Mouse (Mus musculus) cerebellum, adult 2 months (tissue): Measurements from ENCODE around the gene 4930402H24Rik.

ENCODE experiments used
- CTCF ChIP-seq: fragments of 200-500 bp; IDR thresholded peaks from 2 replicates; pipeline ENCODE4 v1.5.1; 2011; ENCODE audit warnings: low read depth, mild to moderate bottlenecking, control low read depth, low read length, moderate library complexity, borderline replicate concordance; ENCODE audit not compliant: insufficient read depth
- POLR2A ChIP-seq: fragments of 200-500 bp; IDR thresholded peaks from 2 replicates; pipeline ENCODE4 v1.6.1; 2011; ENCODE audit warnings: low read length, control low read depth, borderline replicate concordance; ENCODE audit not compliant: insufficient read depth

DNA sequence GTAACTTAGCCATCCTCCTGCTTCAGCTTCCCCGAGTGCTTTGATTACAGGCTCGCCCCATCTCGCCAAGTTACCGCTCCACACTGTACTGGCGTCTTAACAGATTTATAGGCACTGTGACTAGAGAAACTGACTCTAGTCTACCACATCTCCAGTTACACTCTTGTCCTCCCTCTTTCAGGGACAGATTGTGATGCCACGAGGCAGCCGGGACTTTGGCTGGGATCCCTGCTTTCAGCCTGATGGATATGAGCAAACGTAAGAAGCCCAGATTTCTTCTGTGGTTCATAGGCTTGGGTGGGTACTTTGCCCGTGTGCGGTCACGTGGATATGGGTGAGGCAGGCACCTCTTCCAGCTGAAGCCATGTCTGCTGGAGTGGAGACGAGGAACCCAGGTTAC, 227.1 kb downstream of the 4930402H24Rik start:
- TF ChIP-seq CTCF (no peak), POLR2A (no peak)
